Mouse (Mus musculus) regulatory T cell (primary cell): ENCODE measurements at regions not wholly inside any gene's neighbourhood (a gene's known extent, or its start where the extent isn't known, plus 50 kb on each side); places are given as distances from the start of the nearest gene placed in this dataset.

ENCODE experiments used
- in situ Hi-C: fragments of 300-600 bp; cut with MboI, MseI; formaldehyde crosslinking; loops from one replicate; pipeline ENCODE4 v1.15.1; 2025; ENCODE audit warnings: high pct_unique_total_duplicates

GRCm38 (mm10) chr13:82187196-82187595 lies 404.3 kb downstream of the Cetn3 start:
- in situ Hi-C loops, result no loop called here

DNA sequence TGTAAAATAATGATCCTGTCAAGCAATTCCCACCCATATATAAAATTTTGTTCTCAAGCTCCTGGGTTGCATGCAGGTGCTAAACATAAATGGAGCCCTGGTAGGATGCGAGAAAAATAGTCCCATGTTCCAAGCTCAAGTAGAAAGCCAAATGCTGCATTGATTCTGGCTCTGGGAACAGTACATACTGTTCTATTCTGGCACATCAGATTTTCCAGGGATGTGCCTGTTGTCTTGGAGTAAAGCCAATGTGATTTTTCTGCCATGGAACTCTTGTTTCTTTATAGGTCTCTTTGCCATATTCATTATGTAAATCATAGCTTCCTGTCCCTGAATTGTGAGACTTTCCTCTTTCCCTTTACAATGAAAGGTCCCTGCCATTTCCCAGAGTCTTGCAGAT lies 417.9 kb downstream of the Cetn3 start:
- in situ Hi-C loops, result no loop called here

DNA sequence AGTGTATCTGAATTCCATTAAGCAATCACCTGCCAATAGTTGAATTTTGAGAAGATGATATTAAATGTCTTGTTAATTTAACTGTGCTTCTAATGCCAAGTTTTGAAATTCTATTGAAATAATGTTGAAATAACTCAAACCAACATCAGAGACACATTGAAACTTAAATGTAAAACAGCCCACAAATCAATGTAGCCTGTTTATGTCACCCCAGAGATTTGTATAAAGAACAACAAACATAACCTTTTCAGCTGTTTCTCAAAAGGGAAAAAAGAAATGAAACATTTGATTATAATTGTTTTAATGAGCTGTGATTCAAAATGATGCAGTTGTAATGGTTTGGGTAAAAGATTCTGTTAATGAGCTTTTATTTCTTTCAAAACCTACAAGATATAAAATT lies 442.6 kb downstream of the Cetn3 start:
- in situ Hi-C loops, result no loop called here

DNA sequence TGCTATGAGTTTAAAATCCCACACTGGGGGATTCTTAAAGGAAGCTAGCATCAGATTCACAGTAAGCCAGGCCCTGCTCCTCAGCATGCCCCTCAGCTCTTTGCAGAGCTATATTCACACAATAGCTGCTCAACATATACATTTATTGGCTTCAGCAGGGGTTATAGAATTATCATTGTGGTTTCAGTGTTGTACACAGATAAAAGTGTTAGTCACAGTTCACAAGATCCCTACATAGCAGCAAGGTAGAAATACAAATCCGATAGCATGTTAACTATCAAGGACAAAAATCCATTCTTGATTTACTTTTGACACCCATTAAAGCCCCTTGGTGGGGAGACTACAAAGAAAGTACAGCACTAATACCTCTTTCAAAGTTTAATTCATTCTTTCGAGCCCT lies 451.0 kb downstream of the Cetn3 start:
- in situ Hi-C loops, result no loop called here

- in situ Hi-C loops, result no loop called here
Measured at GRCm38 (mm10) chr13:82246231-82246630, 463.4 kb downstream of the Cetn3 start.

- in situ Hi-C loops, result no loop called here
Measured at GRCm38 (mm10) chr13:82250361-82250760, 467.5 kb downstream of the Cetn3 start.

DNA sequence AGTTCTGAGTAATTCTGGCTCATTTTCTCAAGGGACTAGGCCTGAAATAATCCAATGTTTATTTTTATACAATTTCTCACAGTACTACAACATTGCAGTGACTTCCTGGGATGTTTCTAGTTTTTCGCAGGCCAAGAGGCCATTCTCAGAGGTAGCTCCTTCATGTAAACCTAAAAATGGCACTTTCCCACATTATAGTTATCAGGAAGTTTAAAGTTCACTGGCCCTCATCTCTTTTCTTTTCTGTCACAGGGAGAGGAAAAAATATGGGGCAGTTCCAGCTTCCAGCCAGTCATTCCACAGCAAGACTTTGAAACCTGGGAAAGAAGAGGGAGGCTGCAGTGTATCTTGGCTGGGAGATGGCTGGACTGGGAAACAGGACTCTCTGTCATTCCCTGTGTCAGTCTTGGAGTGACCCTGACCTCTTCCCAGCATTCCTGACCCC lies 475.6 kb downstream of the Cetn3 start:
- in situ Hi-C loops, result no loop called here

- in situ Hi-C loops, result no loop called here
Measured at GRCm38 (mm10) chr13:82264236-82264635, 481.4 kb downstream of the Cetn3 start.

- in situ Hi-C loops, result no loop called here
Measured at GRCm38 (mm10) chr13:82265170-82265569, 482.3 kb downstream of the Cetn3 start.

DNA sequence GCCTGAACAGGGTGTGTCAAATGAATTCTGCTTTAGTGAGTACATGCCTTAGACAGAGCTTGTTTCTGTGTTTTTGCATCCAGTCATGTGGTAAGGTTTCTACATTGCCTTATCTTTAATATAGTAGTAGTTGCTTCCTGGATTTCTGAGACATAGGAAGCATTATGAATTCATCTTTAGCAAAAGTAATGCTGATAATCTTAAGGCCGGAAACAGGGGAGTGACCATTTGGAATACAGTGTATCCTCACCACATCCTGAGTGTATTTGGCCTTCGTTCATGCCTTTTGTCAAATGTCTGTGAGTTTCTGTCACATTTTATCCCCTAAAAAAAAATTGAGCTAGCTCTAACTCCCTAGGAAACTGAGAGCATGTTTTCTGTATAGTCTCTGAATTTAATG lies 482.9 kb downstream of the Cetn3 start:
- in situ Hi-C loops, result no loop called here

- in situ Hi-C loops, result no loop called here
Measured at GRCm38 (mm10) chr13:82274733-82275132, 491.9 kb downstream of the Cetn3 start.

GRCm38 (mm10) chr13:82276001-82276400 lies 493.1 kb downstream of the Cetn3 start:
- in situ Hi-C loops, result no loop called here

GRCm38 (mm10) chr13:82280744-82281143 lies 497.9 kb downstream of the Cetn3 start:
- in situ Hi-C loops, result loop anchor here (10.0 kb wide), 1 partner anchor 184 kb away; no protein-coding TSS in a partner anchor

DNA sequence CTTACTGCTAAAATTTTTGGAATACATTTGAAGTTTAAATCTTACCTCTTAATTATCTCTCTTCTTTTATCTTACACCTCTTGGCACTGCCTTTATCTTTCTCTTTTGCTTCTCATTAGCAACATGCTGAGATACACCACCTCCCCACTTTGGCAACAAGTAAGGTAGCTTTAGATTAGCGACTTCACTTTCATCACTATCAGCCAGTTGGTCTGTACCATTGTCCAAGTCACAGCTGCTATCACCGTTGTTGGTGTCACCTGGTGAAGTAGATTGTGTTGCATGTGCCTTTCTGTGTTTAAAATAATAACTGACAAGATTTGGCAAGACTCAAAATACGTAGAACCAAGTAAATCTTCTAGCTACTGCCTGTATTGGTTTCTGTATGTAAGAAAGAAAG lies 513.0 kb downstream of the Cetn3 start:
- in situ Hi-C loops, result no loop called here

- in situ Hi-C loops, result no loop called here
Measured at GRCm38 (mm10) chr13:82304227-82304626, 521.4 kb downstream of the Cetn3 start.

DNA sequence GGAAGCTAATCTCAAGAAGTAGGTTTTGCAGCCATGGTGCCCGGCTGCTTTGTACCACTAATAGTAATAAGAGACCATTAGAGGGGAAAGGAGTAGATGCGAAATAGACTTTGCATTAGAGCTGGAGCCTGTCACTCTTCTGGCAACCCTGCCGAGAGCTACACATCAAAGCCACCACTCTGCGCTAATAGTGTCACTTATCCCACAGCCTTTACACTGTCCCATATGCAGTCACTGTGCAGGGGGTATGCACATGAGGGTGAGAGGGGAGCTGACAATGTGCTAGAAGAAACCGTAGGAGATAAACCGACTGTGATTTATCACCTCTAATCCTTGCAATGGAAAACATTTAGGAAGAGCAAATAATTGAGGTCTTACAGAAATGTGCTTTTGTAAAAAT lies 522.2 kb downstream of the Cetn3 start:
- in situ Hi-C loops, result no loop called here

DNA sequence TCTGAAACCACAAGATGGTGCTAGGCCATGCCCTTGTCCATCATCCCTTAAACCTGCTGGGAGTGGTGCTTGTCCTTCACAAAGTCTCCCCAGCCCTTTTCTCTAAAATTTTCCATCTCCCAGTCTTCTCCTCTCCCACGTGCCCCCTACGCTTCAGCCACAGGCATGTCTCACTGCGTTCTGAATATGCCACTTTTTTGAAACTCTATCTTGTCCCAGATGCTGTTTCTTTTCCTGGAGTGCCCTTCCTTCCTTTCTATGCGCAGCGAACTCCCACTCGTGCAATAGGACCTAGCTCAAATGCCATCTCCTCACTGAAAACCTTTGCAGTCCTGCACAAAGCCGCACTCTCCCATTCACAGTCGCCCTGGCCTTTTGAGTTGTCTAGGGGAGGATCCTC lies 525.5 kb downstream of the Cetn3 start:
- in situ Hi-C loops, result no loop called here

DNA sequence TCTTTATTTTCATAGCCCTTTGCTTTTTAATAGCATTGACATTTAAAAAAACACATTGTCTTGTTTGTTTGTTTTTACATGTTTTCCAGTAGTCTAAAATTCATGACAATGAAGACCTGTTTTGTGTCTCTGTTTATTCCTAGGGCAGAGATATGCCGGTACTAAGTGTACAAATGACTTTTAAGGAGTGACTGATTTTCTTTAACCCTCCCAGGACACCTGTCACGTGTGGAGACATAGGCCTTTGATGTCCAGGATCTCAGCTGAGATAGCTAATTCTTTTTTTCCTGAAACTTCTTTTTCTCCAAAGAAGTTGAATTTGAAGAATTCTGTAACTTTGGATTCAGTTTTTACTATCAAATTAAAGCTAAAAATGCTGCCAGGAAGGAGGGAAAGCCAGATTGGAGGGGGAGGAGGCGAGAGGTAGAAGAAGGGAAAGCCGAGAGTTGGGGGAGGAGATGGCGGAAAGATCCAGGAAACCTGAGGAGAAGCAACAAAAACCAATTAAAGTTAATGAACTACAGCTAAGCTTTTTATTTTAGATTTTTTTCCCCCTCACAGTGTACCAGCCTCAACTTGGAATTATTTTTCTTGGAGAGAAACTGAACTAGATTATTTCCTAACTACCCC lies 533.8 kb downstream of the Cetn3 start:
- in situ Hi-C loops, result no loop called here

- in situ Hi-C loops, result no loop called here
Measured at GRCm38 (mm10) chr13:82317203-82317580, 534.3 kb downstream of the Cetn3 start.

- in situ Hi-C loops, result no loop called here
Measured at GRCm38 (mm10) chr13:82318395-82318794, 535.5 kb downstream of the Cetn3 start.

GRCm38 (mm10) chr13:82354355-82354754 lies 571.5 kb downstream of the Cetn3 start:
- in situ Hi-C loops, result no loop called here

DNA sequence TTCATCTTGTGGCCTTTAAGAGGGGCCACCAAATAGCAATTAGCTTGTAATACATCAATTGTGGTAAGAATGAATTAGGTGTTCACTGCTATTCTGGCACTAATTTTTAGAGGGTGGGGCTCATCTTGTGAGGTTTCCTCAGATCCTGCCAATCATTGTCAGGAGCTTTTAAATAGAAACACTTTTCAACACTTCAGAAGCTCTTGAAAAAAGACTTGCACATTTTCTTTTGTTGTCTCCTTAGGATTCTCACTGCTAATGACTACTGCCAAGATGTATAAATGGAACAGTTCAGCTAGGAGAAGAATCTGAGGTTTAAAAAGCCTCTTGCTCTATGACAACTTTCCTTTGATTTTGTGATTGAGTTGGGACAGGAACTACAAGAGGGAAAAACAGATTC lies 572.4 kb downstream of the Cetn3 start:
- in situ Hi-C loops, result no loop called here

- in situ Hi-C loops, result no loop called here
Measured at GRCm38 (mm10) chr13:82359442-82359841, 576.6 kb downstream of the Cetn3 start.

- in situ Hi-C loops, result no loop called here
Measured at GRCm38 (mm10) chr13:82360711-82361110, 577.8 kb downstream of the Cetn3 start.
